Mouse (Mus musculus): ENCODE measurements at regions not wholly inside any gene's neighbourhood (a gene's known extent, or its start where the extent isn't known, plus 50 kb on each side); places are given as distances from the start of the nearest gene placed in this dataset.
A peak's percentile ranks its signal among the peaks of the same experiment; 100 is the strongest.

DNA sequence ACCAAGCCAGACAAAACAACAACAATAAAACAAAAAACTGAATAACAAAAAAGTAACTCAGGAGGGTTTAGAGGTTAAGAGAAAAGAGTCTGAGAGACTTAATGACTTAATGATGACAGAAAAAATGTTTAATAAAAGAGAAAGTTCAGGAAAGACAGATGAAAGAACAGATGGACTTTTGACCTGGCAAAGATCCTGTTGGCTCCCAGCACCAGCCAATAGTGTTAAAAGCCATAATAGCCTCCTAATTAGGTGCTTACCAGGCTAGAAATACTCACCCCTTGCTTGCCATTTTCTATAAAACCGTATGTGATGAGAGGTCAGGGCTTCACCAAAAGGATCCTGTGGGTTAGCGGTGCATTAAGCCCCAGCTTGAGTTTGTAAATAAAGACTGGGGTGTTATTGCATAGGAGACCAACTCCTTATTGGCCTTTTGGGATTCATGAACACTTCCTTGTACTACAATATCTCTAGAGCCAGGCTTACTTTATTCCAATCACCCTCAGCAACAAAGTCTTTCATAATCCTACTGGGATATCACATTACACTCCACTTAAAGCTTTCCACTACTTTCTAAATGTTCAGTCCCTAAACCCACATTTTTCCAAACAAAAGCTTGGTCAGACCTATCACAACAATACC, 282.1 kb upstream of the Rasa1 start:
- no peak for DNase-seq

DNA sequence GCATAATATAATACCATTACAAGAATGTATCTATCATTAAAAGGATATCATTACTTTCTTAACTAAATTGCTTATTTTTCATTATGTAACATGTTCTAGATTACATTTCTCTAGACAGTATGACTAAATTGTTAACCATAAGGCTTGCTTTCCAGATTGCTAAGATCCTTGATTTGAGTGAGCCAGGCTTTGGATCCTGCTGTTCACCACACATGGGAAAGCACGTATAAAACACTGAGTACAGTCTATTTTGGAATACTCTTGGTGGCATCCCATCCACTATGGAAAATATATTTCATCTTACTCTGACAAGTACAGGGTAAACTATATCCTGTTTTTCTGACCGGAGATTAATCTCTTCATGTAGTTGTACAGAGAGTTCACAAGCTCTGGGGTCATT, 268.9 kb upstream of the Rasa1 start:
- no peak for DNase-seq

DNA sequence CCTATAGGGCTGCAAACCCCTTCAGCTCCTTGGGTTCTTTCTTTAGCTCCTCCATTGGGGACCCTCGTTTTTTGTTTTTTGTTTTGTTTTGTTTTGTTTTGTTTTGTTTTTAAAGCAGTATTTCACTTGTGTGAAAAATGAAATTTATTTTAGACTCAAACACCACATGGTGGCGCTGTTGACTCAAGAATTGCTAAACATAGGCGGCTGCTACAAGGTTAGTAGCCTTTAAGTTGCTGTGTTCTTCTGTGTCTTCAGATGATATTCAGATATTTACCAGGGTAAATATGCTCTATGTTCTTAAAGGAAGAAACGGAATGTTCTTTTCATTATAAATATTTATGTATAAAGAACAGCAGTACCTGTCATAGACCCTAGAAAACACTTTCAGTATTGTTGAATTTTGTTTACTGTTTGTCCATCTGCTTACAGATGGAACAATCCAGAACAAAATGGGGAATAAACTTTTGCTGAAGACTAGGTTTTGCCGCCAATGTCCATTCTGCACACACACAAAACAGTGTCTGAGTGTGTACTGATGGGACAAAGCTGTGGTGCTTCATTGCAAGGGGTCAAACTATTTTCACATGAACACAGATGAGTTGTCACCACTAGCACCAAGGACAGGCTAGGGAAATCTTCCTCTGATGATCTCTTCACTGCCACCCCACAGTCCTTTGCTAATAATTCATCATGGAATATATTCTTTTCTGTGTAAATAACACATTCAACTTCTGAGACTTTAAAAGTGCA, 267.3 kb upstream of the Rasa1 start:
- DNase-seq, result peak; percentile 22

DNA sequence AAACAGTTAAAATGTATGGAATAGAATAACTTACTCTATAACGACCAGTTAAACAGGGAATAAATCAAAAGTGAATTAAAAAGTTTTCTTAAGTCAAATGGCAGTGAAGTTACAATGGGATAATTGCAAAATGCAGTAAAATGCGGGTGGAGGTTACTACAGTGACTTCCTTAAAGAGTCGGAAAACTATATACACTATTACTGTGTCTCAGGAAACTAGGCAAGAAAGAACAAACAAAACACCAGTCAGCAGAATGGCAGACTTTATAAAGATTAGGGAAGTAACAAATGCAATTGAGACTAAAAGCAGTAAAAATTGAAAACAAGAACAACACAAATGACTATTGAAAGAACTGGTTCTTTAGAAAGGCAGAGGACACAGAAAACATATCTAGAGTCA, 264.1 kb upstream of the Rasa1 start:
- no peak for DNase-seq

DNA sequence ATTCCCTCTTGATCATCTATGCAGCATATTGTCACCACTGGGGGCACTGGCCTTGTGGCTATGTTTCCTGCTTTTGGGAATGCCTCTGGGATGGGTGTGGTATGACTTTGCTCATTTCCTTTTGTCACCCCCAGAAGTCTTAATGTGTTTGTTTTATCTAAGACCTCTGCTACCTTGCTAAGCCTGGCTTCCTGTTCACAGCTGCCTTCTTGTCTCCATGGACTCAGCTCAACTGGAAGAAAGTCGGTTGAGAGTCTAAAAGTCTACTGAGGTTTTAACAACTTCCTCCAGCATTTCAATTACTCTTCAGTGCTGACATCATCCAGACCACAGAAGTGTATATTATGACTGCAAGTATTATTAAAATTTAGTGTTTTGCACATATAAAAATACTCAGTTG, 220.7 kb upstream of the Rasa1 start:
- no peak for DNase-seq

DNA sequence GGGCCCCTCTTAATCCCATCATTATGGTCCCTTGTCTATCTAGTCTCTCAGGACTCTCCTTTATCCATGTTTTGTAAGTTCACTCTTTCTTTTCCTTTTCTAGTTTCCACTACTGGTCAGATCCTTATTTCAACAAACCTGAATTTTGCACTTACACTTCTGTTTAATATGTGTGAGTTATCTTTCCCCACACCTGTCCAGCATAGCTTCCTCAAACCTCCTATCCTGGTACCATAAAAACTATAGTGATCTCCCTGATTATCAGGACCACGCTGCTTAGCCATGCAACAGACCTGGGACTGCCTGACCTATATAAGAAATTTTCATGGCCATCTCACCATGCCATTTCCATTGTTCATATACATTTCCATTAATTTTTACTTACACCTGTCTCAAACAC, 219.6 kb upstream of the Rasa1 start:
- no peak for DNase-seq

DNA sequence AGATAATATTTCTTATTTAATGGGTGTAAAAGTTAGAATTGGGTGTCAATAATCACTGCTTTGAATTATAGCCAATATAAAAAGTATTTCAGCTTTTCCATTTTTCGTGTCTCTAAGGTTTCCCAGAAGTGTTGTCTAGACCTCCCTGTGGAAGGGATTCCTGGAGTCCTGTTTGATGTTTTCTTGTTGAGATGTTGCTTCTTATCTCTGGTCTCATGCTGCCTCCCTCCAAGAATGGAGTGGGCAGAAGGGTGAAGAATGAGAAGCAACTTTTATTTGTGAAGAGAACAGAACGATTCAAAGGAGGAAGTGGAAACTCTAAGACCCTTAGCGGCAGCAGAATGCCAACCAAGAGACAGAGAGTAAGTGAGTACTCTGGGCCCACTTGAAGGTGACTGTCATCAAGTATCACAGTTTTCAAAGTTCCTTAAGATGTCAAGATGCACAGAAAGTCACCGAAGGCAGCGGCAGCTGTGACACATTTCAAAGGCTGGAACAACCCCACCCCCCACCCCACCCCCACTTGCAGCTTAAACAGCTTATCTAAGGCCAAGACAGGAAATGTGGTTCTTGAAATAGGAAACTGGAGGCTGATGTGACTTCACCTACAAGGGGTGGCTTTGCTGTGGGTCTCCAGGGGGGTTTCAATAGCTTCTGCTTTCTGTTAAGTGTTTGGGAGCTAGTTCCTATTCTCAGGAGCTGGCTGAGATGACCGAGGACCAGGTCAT, 218.6 kb upstream of the Rasa1 start:
- no peak for DNase-seq

DNA sequence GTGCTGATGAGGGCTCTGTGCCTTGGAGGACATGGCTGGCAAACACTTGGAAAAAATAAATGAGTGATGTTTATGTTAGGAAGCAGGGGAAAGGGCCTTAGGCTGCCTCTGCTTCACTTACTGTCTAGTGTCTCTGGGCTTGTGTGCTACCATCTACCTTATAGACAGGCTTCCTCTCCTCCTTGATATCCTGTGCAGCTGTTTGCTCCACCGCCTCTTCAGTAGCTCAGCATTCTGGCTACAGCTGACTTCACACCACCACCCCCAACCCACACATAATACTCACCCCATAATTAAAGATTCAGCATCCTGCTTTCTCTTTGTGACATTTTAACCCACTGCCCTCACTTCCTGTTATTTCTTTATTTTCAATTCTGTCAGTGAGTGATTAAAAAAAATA, 217.9 kb upstream of the Rasa1 start:
- DNase-seq, result no peak

DNA sequence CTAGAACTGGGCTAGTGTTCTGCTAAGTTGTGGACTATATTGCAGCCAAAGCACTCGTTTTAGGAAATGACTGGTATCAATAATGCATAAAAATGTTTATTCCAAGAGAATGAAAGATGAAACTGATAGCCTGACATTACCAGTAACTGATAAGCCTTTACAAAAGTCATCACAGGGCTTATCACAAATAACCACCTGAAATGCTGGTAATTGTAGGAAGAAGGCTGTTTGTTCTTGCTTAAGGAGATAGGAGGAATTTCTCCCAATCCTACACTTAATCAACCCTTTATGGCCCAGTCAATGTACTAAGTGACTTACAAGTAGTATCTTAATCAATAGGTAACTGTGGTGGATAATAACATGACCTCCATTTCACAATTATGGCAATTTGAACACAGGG, 217.1 kb upstream of the Rasa1 start:
- DNase-seq, result no peak

DNA sequence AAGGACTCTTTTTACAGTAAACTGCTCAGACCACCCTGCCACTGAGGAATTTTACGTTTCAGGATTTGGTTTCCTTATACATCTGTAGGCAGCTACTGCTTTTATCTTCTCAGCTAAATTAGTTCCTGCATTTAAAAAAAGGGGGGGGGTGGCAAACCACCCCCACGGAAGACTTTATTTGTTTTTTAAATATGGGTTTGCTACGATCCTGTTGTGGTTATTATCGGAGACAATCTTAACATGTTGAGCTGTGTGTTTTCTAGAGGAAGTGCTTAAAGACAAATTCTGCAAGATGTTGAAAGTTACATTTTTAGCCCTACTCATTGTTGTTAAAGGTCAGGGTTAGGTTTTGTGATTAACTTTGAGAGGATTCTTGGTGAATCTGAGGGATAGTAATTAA, 216.1 kb upstream of the Rasa1 start:
- no peak for DNase-seq

DNA sequence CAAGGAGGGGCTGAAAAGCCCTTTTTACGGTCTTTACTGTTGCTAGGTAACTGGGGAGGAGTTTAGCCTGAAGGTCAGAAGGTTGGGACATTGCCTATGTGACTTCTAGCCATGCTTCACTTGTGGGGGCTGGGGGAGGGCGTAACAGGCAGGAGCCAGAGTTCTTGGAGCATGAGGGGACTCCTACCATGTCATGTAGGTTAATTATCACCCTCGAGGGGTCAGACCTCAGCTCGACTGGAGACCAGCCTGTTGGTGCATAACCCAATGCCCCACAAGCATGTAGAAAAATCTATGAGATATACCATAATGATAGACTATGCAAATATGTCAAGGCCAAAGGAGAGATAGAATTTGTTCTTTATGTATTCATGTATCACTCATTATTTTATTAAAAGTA, 215.1 kb upstream of the Rasa1 start:
- DNase-seq, result no peak

DNA sequence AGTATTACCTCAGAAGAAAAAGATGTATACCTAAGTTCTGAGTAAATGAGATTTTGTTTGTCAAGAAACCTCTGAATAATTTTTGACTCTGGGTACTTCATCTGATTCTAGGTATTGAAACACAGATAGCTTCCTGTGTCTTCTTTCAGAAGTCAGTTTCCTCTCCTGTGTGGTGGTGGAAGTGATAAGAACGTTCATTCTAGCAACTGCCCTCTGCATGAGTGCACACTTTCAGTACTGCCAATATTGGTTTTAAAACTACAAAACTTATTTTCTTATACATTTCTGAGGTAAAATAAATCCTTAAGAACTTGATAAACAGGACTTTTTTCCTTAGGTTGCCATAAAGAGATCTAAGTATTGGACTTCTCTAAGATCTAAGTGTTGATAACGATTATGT, 209.8 kb upstream of the Rasa1 start:
- no peak for DNase-seq

DNA sequence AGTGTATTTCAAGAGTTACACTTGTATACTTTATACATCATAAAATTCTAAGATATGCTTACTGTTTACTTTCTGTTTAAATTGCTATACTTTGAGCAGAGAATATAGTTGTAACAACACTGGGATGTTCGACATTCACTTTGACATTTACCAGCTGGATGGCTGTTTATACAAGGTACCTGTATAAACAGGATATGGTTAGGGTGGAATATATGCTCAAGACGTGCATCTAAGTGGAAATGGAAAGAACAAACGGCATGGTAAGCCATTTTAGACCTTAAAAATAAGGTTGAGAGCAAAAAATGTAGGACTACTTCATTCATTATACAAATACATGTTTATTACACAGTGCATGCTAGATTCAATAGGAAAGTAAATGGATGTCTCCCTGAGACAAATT, 195.9 kb upstream of the Rasa1 start:
- DNase-seq, result no peak

DNA sequence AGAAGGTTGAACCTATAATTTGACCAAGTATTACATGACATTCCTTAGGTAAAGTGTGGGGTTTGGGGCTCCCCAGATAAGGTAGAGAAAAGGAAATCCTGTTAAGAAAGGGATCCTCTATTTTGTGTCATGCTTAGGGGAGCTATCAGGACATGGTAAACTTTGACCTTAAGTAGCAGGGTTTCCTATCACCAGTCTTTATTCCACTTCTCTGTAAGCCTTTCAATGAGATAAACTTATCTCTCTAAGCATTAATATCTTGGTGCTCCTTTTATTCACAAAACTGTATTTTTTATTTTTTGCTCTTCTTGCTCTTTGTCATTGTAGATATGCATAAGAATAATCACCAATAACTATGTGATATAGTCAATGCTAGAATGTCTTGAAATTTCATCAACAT, 194.4 kb upstream of the Rasa1 start:
- DNase-seq, result no peak

DNA sequence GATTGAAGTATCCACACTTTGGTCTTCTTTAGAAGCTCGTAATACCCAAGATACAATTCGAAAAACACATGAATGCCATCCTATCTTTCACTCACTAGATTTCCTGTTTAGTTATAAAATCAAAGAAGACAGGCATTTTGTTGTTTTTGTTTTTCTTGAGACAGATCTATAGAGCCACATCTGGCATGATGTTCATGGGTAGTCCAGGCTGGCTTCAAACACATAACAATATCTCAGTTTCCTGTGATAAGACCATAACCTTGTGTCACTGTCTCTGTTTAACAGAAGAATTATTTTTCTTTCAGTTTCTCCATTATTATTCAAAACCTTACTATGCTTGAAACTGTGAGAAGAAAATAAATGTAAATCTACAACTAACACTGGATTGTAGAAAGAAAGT, 190.5 kb upstream of the Rasa1 start:
- DNase-seq, result no peak

DNA sequence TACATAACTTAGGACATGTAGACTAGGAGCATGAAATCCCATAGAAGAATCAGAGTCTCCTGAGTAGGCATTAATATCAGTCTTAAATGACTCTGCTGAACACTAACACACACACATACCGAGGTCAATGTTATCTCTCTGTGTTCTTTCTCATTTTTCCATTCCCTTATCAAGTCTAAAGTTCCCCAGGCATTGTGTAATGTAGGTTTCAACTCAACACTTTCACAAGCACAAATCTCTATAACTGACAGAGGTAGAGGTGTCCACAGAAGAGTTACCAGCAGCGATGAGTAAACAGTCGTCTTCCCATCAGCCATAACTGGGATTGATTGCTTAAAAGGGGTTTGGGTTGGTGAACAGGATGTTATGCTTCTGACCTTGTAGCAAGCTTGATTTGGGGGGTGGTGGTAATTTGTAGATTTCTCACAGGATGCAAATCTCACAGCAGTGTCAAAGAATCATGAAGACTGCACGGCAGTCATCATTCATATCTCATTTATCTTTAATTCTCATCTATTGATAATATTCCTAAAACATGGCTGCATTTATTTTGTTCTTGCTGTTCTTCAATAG, 187.4 kb upstream of the Rasa1 start:
- DNase-seq, result no peak

DNA sequence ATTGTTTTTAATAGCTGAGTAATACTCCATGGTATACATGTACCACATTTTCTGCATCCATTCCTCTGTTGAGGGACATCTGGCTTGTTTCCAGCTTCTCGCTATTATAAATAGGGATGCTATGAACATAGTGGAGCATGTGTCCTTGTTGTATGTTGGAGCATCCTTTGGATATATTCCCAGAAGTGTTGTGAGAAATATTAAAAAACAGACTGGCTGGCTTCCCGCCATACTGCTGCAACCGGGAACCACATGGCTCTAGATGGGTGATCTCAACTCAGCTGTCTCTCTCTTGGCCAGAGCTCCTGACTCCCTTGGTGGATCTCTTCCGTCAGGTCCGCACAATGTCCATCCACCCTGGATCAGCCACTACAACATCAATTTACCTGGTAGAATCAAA, 182.4 kb upstream of the Rasa1 start:
- DNase-seq, result no peak

DNA sequence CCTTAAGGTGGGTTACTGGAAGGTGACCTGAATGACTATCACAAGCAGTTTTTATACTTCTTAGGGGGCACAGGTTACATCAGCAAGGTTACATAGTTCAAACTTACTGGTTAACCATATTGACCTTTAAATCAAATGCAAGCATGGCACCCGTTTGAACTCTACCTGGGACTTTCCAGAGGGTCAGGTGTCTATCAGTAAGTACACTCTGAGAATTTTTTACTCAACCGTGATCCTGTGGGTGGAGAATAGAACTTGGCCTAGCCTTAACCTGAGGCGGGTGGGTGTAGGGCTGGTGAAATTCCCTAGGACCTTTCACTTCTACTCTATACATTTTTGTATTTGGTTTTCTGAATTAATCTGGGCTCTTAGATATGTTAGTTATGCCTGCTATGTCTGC, 170.5 kb upstream of the Rasa1 start:
- no peak for DNase-seq

DNA sequence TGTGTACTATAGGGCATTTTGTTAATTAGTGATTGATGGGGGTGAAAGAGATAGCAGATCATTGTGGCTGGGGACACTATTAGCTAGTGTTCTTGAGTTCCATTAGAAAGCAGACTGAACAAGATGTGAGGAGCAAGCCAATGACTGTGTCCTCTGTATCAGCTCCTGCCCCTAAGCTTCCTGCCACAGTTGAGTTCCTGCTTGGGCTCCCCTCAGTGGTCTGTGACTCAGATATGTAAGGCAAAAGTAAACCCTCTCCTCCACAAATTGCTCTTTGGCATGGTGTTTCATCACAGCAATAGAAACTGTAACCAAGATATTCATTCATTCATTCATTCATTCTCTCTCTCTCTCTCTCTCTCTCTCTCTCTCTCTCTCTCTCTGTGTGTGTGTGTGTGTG, 169.7 kb upstream of the Rasa1 start:
- no peak for DNase-seq

DNA sequence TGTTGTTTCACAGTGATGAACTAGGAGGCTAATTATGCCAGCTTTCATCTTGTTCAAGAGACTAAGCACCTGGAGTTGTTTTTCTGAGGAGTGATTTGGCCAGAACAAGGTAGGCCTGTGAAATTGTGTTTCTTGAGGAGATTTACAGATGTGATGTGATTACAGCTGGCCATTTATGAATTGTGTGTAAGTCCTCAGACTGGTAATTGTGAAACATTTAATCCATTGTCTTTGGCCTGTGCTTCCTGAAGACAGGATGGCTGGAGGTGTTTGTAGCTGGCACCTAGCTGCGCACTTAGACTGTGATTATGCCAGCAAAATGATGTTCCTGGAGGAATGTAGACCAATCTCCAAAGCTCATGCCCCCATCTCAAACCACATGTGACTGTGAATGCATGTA, 150.7 kb upstream of the Rasa1 start:
- DNase-seq, result no peak

DNA sequence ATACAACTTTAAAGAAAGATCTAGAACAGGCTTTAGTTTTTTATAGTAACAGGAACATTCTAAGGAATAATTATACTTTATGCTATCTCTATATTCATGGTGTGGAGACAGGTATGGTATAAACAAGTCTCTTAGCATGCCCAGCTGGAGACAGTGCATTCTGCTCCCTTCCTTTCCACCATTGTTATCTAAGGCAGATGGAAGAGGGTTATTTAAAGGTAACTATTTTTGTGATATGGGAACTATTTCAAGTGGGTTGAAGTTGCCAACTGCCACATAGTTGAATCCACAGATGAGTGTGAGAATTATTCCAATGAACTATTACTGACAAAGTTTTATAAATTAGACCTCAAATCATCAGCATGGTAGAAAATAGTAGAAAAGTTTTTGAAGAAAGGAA, 148.9 kb upstream of the Rasa1 start:
- DNase-seq, result no peak

DNA sequence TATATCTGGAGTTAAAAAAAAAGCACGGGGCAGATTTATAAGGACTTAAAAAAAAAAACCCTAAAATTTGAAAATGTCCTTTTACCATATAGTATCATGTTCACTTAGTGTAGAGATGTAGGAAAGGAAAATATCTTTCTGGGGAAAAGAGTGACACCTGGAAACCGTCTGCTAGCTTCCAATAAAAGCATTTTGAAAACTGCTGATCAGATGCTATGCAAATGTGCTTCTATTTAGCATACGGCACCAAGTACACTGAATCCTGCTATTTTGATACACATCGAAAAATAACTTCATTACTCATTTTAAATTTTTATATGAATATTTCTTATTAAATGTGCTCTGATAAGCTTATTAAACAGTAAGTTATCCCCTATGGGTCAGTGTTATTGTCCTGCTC, 148.1 kb upstream of the Rasa1 start:
- DNase-seq, result no peak

DNA sequence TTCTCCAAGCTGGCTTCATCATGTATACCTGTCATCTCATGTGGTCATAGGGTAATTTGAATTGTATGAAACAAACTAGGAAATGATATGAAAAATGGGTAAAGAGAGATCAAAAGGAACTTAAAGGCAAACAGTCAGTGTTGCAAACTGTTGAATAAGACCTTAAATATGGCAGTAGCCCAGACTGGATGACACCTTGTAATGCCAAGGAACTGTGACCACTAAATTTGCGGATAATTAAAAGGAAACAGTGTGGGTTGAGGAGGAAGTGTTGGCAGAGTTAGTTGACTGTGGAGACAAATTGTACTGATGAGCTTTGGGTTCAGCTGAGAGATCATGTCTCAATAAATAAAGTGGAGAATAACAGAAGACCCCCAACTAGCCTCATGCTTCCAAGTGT, 147.3 kb upstream of the Rasa1 start:
- DNase-seq, result no peak

All from adrenal gland, adult 2 months (tissue).